Mouse (Mus musculus) testis, adult 2 months (tissue): ENCODE results near the gene Slc1a7.

ENCODE experiments used
- CTCF ChIP-seq: fragments of 200-500 bp; IDR thresholded peaks from 2 replicates; pipeline ENCODE4 v1.5.1; 2012; ENCODE audit warnings: low read depth, mild to moderate bottlenecking, inconsistent platforms, low read length, moderate library complexity; ENCODE audit not compliant: control insufficient read depth, insufficient read depth, insufficient replicate concordance
- POLR2A ChIP-seq: fragments of 200-500 bp; IDR thresholded peaks from 2 replicates; pipeline ENCODE4 v1.6.1; 2012; ENCODE audit warnings: low read depth, mild to moderate bottlenecking, inconsistent platforms, low read length, moderate library complexity; ENCODE audit not compliant: control insufficient read depth

DNA sequence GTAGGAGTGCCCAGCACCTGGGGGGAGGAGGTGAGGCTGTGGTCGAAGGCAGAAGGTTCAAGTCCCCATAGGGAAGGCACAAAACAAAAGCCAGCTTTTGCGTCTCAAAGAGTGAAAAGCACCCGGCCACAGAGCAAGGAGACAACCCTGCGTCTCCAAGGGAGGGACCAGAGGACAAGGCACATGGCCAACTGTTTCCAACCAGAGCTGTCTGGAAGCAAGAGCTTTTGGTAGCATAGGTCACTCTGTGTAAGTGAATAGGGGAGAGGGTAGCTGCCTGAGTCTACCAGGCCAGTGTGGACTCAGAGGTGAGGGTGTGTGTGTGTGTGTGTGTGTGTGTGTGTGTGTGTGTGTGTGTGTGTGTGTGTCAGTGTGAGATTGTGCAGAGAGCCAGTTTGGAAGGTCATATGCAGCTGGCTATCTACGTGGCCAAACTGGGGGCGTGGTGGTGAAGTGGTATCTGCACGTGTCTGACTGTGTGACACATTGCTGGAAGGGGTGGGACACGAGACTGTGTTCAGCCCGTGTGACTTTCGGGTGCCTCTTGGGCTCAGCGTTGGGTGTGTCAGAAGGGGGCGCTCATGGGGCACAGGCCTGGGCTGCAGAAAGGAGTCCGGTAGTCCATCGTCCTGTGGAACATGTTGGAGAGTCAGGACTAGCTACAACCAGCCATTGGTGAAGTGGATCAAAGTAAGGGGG is 47.1 kb downstream of the Slc1a7 start:
- TF ChIP-seq CTCF (peak; percentile 39; the same call in 1 of the 2 replicates), POLR2A (no peak)
